Mouse (Mus musculus): ENCODE results near the gene Celsr2. TPM values are rescaled to one million over a fixed set of nuclear protein-coding genes. Genes with fewer than 3 reads are reported as not detected.
A peak's percentile ranks its signal among the peaks of the same experiment; 100 is the strongest.

Celsr2 gene
- total RNA-seq, 2 experiments from 2014 or later = 15.3 to 25.8 TPM

GRCm38 (mm10) chr3:108413634-108414360 lies 1.6 kb downstream of the Celsr2 start:
- DNase-seq (ENCODE audit: low spot score in 2 of 2) = no peak

GRCm38 (mm10) chr3:108411754-108412121 lies 3.6 kb downstream of the Celsr2 start:
- no peak for DNase-seq (ENCODE audit: low spot score in 2 of 2)

GRCm38 (mm10) chr3:108411026-108411753 lies 4.2 kb downstream of the Celsr2 start:
- no peak for DNase-seq (ENCODE audit: low spot score in 2 of 2)

GRCm38 (mm10) chr3:108410359-108410714 lies 5.0 kb downstream of the Celsr2 start:
- no peak for DNase-seq (ENCODE audit: low spot score in 2 of 2)

GRCm38 (mm10) chr3:108409656-108410358 lies 5.5 kb downstream of the Celsr2 start:
- DNase-seq (ENCODE audit: low spot score in 2 of 2) = no peak

- DNase-seq (ENCODE audit: low spot score in 2 of 2) = no peak
Measured at GRCm38 (mm10) chr3:108408517-108409008, 6.8 kb downstream of the Celsr2 start.

GRCm38 (mm10) chr3:108406306-108406885 lies 9.0 kb downstream of the Celsr2 start:
- DNase-seq (ENCODE audit: low spot score in 2 of 2) = no peak

- no peak for DNase-seq (ENCODE audit: low spot score in 2 of 2)
Measured at GRCm38 (mm10) chr3:108405536-108406305, 9.6 kb downstream of the Celsr2 start.

- no peak for DNase-seq (ENCODE audit: low spot score in 2 of 2)
Measured at GRCm38 (mm10) chr3:108402528-108402920, 12.8 kb downstream of the Celsr2 start.

- peak; percentile 68 to 85 for DNase-seq (ENCODE audit: low spot score in 2 of 2)
Measured at GRCm38 (mm10) chr3:108401692-108402527, 13.4 kb downstream of the Celsr2 start.

GRCm38 (mm10) chr3:108400442-108400841 lies 14.9 kb downstream of the Celsr2 start:
- no peak for DNase-seq (ENCODE audit: low spot score in 2 of 2)

GRCm38 (mm10) chr3:108398281-108398680 lies 17.1 kb downstream of the Celsr2 start:
- no peak for DNase-seq (ENCODE audit: low spot score in 2 of 2)

GRCm38 (mm10) chr3:108392793-108393192 lies 22.6 kb downstream of the Celsr2 start:
- no peak for DNase-seq (ENCODE audit: low spot score in 2 of 2)

- DNase-seq (ENCODE audit: low spot score in 2 of 2) = no peak
Measured at GRCm38 (mm10) chr3:108392299-108392698, 23.1 kb downstream of the Celsr2 start.

- peak; percentile 91 to 95 for DNase-seq (ENCODE audit: low spot score in 2 of 2)
Measured at GRCm38 (mm10) chr3:108389111-108389545, 26.2 kb downstream of the Celsr2 start.

GRCm38 (mm10) chr3:108386186-108386585 lies 29.2 kb downstream of the Celsr2 start:
- no peak for DNase-seq (ENCODE audit: low spot score in 2 of 2)

- DNase-seq (ENCODE audit: low spot score in 2 of 2) = no peak
Measured at GRCm38 (mm10) chr3:108384425-108384824, 30.9 kb downstream of the Celsr2 start.

- DNase-seq (ENCODE audit: low spot score in 2 of 2) = peak; percentile 69 to 76
Measured at GRCm38 (mm10) chr3:108383485-108384354, 31.6 kb downstream of the Celsr2 start, which contains the start of gene Psrc1. Gene Psrc1, plus strand, starts transcription at chr3:108383839.

Data from adrenal gland, postnatal 4 days (tissue).